Mouse (Mus musculus): ENCODE data around the gene Abcf2.

The Abcf2 gene

GRCm38 (mm10) chr5:24601911-24602750, 24.9 kb upstream of the Abcf2 start:
- DNase-seq (ENCODE audit: low spot score in 2 of 2), result peak; percentile 61 to 76

DNA sequence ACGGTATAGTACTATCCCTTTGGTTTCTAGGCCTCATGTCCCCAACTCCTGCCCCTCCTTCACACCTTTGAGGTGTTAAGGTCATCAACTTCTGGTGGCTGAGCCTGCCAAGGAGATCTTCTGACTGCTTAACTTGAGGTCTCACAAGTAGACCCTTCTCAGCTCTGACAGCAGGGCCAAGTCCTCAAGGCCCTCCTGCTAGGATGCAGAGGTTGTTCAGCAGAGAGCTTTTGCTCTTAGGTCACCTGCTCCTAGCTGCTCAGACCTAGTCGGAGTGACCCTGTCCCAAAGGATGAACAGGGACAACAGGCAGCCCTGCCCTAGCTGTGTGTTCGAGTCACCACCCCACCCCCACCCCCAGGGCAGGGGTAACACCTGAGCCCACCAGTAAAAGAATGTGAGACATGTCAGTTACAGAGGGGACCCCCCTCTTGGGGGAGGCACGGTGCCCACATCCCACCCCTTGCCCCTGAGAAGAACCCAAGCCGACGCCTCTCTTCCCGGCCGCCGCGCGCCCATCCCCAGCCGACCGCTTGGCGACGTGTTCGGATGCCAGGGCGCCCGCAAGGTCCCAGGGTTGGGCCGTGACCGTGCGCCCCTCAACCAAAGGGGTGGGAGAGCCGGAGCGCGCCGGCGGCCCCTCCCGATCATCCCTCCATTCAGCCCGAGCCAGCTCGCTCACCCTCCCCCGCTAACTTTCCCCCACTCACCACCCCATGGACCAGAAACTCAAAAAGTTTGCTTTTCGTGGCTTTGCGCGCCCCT, 24.0 kb upstream of the Abcf2 start:
- no peak for DNase-seq (ENCODE audit: low spot score in 2 of 2)

DNA sequence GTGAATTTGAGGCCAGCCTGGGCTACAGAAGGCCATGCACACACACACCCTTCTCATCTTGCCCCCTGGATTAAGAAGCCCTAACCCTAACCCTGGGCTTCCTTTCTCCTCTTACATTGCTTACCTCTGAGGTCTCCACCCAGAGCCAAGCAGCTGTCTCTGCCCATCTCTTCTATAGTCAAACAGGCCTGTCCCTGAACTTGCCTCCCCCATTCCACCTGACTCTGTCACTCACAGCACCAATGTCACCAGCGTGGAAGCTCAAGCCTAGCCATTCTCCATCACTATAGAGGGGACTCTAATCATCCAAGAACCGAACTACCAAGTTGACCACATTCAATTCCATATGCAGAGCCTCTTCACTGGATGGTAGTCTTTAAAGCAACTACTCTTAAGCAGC, 23.0 kb upstream of the Abcf2 start:
- DNase-seq (ENCODE audit: low spot score in 2 of 2), result no peak

GRCm38 (mm10) chr5:24599137-24599536, 21.9 kb upstream of the Abcf2 start:
- no peak for DNase-seq (ENCODE audit: low spot score in 2 of 2)

- peak in 1 of 2 experiments; percentile 51 for DNase-seq (ENCODE audit: low spot score in 2 of 2)
Measured at GRCm38 (mm10) chr5:24598570-24599006, 21.3 kb upstream of the Abcf2 start.

- DNase-seq (ENCODE audit: low spot score in 2 of 2), result no peak
Measured at GRCm38 (mm10) chr5:24597901-24598569, 20.8 kb upstream of the Abcf2 start.

- DNase-seq (ENCODE audit: low spot score in 2 of 2), result no peak
Measured at GRCm38 (mm10) chr5:24597221-24597728, 20.0 kb upstream of the Abcf2 start.

DNA sequence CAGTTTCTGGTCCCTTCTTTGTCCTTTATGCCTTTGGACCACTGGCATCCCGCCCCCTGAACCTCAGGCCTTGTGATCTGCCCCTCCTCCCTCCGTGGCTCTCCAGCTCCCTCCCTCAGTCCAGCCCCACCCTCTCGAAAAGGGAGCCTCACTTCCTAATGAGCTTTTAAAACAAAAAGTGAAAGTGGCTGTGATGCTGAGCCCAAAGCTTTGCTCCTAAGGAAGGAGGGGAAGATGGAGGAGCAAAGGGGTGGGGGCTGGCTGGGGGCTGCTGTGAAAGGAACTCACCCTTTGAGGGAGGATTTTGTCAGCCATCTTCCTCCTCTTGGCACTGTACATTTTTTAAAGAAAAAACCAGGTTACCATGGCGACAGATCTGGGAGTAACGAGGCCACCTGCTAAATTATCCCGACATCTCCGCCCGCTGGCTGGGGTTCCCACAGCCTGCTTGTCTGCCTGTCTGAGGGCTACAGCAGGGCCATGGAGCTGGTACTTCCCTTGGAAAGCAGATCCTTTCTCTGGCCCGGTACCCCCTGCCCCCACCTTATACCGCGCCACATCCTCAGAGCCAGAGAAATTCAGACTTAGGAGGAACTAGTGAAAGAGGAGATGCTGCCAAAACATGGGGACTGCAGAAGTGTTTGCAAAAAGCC, 19.4 kb upstream of the Abcf2 start:
- no peak for DNase-seq (ENCODE audit: low spot score in 2 of 2)

DNA sequence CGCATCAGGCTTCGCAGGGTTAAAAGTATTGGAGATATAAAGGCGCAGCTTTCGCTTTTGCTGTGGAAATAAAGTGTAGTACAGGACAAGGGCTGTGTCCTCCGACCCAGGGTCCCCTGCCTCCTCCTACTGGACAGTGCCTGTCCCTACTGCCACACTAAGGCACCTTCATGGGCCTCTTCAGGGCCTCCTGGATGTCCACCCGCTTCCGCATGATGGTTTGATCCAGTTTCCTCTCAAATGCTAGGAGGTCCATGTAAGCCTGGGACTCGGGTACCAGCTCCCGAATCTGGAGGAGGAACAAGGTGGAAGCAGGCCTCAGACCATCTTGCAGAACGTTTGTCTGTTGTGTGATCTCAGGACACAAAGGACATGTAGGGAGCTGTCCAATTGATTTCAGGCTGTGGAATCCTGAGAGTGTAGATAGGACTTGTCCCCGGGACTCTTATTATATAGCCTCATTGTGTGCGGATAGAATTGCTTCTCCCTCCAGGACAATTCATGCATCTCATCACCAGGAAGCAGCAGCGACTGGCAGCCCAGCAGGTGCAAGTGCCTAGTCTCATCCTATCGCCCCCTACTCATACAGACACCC, 18.6 kb upstream of the Abcf2 start:
- DNase-seq (ENCODE audit: low spot score in 2 of 2), result no peak

DNA sequence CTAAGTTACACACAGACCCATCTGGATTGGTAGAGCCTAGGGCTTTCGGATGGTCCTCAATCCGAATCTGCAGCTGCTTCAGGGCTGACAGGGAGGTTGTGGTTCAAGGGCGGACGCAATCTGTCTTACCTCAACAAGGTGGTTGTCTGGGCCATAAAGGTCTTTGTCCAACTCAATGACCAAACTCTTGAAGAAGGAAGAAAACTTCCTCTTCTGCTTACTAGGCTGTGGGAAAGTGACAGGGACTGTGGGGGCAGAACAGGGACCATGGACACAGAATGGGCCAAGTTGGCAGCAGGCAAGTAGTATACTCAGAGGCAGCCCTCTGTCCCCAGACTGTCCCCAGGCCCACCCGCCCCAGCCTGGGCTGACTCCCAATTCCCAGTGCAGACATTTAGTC, 18.0 kb upstream of the Abcf2 start:
- no peak for DNase-seq (ENCODE audit: low spot score in 2 of 2)

GRCm38 (mm10) chr5:24594346-24594745, 17.1 kb upstream of the Abcf2 start:
- no peak for DNase-seq (ENCODE audit: low spot score in 2 of 2)

GRCm38 (mm10) chr5:24593928-24594327, 16.7 kb upstream of the Abcf2 start:
- no peak for DNase-seq (ENCODE audit: low spot score in 2 of 2)

- DNase-seq (ENCODE audit: low spot score in 2 of 2), result no peak
Measured at GRCm38 (mm10) chr5:24593230-24593629, 16.0 kb upstream of the Abcf2 start.

- DNase-seq (ENCODE audit: low spot score in 2 of 2), result no peak
Measured at GRCm38 (mm10) chr5:24592471-24593160, 15.3 kb upstream of the Abcf2 start.

- DNase-seq (ENCODE audit: low spot score in 2 of 2), result no peak
Measured at GRCm38 (mm10) chr5:24591796-24592470, 14.7 kb upstream of the Abcf2 start.

DNA sequence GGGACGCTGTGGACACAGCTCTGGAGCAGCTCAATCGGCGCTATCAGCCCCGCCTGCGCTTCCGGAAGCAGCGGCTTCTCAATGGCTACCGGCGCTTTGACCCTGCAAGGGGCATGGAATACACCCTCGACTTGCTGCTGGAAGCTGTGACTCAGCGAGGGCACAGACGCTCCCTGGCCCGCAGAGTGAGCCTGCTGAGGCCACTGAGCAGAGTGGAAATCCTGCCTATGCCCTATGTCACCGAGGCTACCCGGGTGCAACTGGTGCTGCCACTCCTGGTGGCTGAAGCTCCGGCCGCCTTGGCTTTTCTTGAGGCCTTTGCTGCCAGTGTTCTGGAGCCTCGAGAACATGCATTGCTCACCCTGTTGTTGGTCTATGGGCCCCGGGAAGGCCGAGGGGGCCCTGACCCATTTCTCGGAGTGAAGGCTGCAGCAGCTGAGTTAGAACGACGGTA, 14.0 kb upstream of the Abcf2 start:
- no peak for DNase-seq (ENCODE audit: low spot score in 2 of 2)

DNA sequence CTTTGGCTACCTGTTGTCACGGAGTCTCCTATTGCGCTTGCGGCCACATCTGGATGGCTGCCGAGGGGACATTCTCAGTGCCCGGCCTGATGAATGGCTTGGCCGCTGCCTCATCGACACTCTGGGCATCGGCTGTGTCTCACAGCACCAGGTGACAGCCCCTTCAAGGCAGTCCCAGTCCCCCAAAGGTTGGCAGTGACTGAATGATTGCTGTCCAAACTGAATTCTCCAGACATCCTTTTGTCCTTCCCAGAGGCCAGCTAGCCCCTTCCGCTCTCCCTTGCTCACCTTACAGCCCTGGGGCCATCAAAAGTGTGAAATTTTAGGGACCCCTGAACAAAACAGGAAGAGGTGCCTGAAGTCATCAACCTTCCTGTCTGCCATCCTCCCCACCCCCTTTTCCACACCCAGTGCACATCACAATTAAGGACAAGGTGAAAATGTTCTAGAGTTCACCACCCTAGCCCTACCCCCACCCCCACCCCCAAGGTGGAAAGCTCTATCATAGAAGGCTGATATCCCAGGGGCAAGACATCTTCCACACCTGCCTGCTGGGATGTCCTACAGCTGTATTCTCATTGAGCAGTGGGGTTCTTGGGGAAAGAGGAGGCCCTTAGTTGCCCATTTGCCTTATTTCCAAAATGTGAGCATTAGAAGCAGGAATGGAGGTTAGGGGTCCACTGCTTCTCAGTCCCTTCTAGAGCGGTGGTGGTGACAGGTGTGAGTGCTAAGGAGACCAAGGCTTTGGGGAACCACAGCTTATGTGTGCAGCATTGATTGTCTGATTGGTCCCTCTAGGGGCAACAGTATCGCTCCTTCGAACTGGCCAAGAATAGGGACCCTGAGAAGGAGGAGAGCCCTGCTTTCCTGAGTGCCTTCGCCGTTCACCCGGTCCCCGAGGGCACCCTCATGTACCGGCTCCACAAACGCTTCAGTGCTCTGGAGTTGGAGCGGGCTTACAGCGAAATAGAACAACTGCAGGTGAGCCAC, 12.5 kb upstream of the Abcf2 start:
- DNase-seq (ENCODE audit: low spot score in 2 of 2), result no peak

DNA sequence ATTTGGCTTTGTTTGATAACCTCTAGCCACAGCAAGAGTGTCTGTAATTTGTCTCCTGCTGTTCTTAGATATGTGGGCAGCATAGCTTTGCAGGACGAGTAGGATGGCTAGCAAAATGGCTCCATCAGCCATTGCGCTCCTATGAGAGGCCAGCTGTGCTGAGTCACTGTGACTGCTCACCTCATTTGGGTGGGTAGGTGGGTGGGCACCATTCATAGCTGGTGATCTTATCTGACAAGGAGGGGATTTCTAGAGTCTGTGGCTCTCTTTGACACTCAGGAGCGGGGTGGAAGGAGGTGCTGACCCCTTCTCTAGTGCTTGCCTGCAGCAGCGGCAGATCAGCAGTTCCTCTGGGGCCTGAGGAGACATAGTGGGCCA, 9.9 kb upstream of the Abcf2 start:
- DNase-seq (ENCODE audit: low spot score in 2 of 2), result no peak

Measured in urinary bladder, adult 18-20 months (tissue).